Mouse (Mus musculus): Measurements from ENCODE around the gene Utp11.
"Not testable (repeated sequence)": the region's sequence is repeated elsewhere in the genome, so short reads cannot be mapped to it uniquely, and the experiment has no call there.

Gene Utp11

GRCm38 (mm10) chr4:124693135-124693894 is at the start of gene Utp11:
Gene Utp11 (minus strand): TSS chr4:124693600.
- DNase-seq (ENCODE audit: low spot score) = peak; percentile 89

GRCm38 (mm10) chr4:124742839-124743238 is 49.4 kb upstream of the Utp11 start:
- DNase-seq (ENCODE audit: low spot score) = peak; percentile 31

DNA sequence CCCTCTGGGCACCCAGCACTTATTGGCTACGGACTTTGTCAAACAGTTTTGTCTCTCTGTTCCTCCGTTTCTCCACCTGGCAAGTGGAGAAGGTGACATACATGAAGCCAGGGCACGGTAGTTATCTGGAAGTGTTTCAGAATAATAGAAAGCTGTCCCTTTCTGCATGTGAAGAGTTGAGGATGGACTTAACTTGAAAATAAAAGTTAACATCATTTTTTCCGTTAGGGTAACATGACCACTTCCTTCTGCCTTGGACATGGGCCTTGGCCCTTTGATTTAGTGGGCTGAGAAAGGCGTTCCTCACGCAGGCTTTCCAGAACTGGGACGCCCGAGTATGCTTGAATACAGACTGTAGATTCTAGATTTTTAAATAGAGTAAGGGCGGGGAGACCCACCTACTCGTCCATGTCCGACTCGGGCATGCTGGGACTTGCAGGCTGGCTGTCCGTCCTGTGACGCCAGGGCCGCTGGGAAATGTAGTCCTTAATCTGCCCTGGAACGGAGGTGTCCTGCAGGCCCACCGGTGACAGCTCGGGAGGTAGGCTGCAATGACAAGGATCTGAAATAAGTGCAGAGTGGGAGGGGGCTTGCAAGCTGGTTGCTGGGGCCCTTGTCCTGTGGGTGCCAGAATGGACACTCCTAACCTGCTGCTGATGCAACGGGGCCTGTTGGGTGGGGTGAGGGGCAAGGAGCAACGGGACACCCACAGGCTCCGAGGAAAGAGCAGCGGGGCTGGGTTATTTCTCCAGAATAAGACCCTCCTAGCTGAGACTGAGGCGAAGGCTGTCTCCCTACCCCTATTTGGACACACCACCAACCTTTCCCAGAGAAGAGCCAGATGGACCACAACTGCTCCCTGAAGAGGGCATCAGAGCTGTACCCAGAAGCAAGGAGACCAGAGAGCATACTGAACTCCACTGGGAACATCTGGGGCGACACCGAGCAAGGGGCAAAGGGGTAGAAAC is 48.3 kb upstream of the Utp11 start, which contains the start of gene Inpp5b:
TSS of gene Inpp5b (plus strand) at position 475 of the 968 bp plus-strand sequence.
- peak; percentile 88 for DNase-seq (ENCODE audit: low spot score)

DNA sequence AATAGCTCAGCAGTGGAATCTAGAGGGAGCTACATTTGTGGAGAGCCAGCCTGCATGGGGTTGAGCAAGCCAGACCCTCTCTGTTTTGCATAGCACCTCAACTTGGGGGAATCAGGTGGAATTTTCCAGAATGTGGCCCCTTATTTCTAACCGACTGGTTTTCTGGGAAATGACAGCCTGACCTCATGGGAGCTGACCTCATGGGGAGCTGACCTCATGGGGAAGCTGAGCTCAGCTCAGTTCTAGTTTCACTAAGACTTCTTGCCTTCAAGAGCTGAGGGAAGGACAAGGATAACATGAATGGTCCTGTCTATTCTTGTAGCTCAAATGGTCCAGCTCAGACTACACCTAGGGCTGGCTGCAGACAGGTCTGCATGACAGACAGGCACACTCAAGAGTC is 45.4 kb upstream of the Utp11 start:
- no peak for DNase-seq (ENCODE audit: low spot score)

- DNase-seq (ENCODE audit: low spot score) = no peak
Observed at GRCm38 (mm10) chr4:124738013-124738412, 44.6 kb upstream of the Utp11 start.

- no peak for DNase-seq (ENCODE audit: low spot score)
Observed at GRCm38 (mm10) chr4:124737486-124737885, 44.1 kb upstream of the Utp11 start.

DNA sequence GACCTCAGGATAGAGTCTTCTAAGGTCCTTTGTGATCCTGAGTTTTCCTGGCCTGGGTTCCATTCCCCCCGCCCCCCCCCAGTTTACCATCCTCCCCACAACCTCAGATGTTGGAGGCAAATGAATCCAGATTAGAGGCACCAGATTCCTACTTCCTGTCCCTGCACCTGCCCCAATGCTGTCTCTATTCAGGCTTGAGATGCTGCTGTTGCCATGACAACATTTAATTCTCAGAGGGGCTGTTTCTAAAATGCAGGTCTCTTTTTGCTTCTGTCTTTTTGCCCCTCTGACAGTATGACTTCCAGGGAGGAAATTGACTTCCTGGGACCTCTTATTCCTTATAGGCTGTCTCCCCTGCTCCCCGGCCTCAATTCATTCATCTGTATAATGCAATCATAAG is 43.6 kb upstream of the Utp11 start:
- no peak for DNase-seq (ENCODE audit: low spot score)

DNA sequence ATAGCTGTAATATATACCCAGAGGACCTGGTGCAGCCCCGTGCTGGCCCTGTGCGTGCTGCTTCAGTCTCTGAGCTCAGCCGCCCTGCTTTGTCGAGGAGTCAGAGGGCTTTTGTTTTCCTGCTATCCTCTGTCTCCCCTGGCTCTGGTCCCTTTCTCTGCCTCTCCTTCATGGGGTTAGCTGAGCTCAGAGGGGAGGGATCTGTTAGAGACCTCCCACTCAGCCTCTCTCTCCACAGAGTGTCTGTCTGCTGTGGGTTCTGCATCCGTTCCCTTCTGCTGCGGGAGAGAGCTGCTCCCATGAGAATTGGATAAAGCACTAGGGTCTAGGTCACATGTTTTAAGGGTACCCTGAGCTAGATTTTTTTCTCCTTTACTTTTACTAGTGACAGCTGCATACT is 32.7 kb upstream of the Utp11 start:
- DNase-seq (ENCODE audit: low spot score) = no peak

DNA sequence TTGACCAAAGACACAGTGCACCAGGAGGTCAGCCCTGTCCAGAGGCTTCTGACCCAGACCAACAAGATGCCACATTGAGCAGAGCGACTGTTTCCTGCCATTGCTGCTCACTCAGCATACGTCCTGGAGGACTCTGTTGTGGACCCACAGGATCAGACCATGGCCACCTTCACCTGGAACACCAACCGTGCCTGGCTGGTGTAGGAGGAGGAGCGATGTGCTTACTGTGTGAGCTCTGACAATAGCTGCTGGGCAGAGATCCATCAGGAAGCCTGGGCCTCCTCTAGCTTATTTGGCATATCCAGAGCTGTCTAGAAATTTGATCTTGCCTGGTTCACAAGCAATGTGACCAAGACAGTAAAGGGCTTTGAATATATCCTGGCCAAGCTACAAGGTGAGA is 25.7 kb upstream of the Utp11 start:
- no peak for DNase-seq (ENCODE audit: low spot score)

- peak; percentile 95 for DNase-seq (ENCODE audit: low spot score)
Observed at GRCm38 (mm10) chr4:124714545-124715481, 21.4 kb upstream of the Utp11 start, which contains the start of gene Sf3a3. Gene Sf3a3 (plus strand): TSS chr4:124714776.

- DNase-seq (ENCODE audit: low spot score) = not testable (repeated sequence)
Observed at GRCm38 (mm10) chr4:124713850-124714249, 20.4 kb upstream of the Utp11 start.

DNA sequence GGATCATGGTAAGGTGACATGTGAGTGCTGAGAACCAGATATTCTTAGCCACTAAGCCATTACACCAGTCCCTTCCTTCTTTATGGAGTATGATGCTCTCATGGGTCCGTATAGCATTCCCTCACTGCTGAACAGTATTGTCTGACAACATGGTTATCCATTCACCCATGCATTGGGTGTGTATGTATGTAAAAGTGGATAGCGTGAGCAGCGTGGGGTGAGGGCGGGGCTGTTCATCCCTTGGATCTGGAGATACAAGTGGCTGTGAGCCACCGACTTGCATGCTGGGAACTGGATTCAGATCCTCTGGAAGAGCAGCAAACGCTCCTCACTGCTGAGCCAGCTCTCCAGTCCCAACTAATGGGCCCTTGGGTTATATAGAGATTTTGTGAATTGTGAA is 19.2 kb upstream of the Utp11 start:
- no peak for DNase-seq (ENCODE audit: low spot score)

DNA sequence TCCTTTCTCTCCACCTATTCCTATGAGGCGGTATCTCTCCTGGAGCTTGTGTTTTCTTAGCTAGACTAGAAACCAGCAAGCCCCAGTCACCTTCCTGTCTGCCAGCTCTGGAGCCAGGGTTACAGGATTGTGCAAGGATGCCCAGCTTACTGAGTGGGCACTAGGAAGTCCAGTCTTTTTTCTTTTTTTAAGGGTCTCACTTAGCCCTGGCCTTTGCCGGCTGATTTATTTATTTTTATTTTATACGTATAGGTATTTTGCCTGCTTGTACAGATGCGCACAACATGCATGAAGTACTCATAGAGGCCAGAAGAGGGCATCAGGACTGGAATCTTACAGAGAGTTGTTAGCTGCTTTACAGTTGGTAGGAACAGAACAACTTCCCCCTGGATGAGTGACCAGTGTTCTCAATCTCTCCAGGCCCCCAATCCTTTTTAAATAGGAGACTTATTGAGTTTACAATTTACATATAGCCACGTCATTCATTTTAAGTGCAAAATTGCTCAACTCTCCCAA is 17.4 kb upstream of the Utp11 start:
- DNase-seq (ENCODE audit: low spot score) = peak; percentile 68

- DNase-seq (ENCODE audit: low spot score) = no peak
Observed at GRCm38 (mm10) chr4:124709961-124710446, 16.6 kb upstream of the Utp11 start.

DNA sequence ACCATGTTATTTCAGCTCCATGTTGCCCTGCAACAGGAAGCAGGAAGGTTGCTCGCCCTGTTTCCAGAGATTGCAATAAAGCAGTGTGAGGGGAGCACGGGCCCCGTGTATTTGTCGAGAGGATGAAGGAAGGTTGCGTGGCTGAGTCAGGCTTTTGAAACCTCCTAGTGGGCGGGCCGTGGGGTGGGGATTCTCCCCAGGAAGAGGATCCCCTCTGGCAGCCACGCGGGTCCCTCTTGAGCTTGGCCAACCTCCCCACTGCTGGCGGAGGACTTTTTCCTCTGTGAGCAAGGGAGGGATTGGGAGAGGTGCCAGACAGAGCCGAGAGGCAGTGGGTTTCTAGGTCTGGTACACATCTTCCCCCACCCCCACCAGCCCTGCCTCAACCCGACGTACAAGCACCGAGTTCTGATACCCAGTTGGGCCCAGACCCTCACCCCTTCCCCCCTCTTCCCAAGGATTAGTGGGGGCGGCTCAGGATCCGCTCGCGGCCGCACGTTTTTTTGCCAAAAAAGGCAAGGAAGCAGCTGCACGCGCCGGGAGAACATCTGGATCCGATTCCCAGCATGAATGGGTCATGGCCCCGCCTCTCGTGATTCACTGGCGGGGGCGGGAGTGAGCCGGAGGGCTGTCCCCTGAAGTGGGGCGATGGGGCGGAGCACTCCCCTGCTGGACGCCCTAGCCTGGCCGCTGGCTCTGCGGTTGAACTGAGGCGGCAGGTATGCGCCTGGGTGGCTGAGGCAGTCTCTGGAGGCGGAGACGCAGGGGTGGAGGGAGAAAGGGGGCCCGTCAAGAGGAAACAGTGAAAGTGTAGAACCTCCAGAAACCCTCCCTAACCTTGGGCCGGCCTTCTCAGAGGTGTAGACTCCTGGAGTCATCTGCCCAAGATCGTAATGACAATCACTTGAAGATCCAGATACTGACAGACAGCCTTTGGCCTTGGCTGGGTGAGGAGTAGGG is 15.4 kb upstream of the Utp11 start:
- peak; percentile 69 for DNase-seq (ENCODE audit: low spot score)

DNA sequence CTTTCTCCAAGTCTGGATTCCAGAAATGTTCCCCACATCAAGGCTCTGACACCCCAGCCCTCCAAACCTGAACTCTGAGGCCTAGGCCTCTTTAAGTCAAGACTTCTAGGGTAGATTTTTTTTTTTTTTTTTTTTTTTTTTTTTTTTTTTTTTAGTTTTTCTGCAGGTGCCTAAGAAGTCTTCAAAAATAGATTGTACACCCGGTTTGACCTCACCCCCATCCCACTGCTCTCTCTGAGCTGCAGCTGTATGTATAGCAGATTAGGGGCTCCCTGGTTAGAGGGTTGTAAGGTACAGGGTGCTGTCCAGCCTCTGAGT is 14.8 kb upstream of the Utp11 start:
- not testable (repeated sequence) for DNase-seq (ENCODE audit: low spot score)

DNA sequence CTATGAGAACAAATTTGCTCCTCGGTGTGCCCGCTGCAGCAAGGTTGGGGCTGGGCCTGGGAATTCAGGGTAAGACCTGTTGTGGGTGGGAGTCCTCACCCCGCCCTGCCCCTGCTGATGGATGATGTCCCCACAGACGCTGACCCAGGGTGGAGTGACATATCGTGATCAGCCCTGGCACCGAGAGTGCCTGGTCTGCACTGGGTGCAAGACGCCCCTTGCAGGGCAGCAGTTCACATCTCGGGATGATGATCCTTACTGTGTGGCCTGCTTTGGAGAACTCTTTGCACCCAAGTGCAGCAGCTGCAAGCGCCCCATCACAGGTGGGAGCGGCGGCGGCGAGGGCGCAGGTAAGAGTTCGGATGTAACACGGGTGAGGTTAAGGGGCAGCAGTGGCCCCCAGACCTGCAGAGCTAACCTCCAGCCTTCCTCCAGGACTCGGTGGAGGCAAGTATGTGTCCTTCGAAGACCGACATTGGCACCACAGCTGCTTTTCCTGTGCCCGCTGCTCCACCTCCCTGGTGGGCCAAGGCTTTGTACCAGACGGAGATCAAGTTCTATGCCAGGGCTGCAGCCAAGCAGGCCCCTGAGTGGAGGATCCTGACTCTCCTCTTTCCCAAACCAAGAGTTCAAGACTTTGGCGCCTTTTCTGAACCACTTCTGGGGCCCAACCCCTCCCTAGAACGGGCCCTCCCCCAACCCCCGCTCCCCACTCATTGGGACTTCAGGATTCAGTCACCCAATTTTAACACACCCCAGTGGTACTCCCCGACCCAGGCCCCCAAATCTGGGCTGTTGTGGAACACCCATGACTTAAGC is 14.2 kb upstream of the Utp11 start:
- not testable (repeated sequence) for DNase-seq (ENCODE audit: low spot score)

GRCm38 (mm10) chr4:124705661-124706269 is 12.4 kb upstream of the Utp11 start:
- DNase-seq (ENCODE audit: low spot score) = no peak
